Mouse (Mus musculus) adrenal gland, adult 18-20 months (tissue): Measurements from ENCODE around the gene Tbc1d10a. TPM values are rescaled to one million over a fixed set of nuclear protein-coding genes. Genes with fewer than 3 reads are reported as not detected.
"Not testable (repeated sequence)": the region's sequence is repeated elsewhere in the genome, so short reads cannot be mapped to it uniquely, and the experiment has no call there.

ENCODE experiments used
- DNase-seq, 2 experiments: peaks; one replicate each; pipeline ENCODE4 v3.0.0; 2021 to 2022; ENCODE audit warnings: low spot score in 2 of 2
- total RNA-seq, 2 experiments: library from RNA; stranded (reverse); gene quantifications; 1 replicate in 1 of 2; 2 replicates in 1 of 2; pipeline ENCODE4 v1.2.3; 2021

Gene Tbc1d10a
- total RNA-seq, 2 experiments from 2014 or later = 14.8 to 23.3 TPM

DNA sequence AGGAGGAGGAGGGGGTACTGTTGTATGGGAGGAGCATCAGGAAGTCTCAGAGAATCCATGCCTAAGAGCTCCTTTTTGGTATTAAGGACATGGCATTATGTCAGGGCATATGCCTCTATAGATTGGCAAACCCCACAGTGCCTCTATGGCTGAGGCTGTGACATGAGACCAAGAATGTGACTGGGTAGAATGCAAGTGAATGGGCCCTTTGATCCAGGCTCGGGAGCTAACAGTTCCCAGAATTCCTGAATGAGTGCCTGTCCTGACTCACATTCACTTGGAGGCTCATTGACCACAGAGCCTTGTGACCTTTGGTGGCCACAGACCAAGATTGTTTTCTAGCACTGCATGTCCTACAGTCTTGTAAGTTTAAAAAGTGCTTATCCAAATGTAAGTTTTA lies 4.5 kb upstream of the Tbc1d10a start:
- DNase-seq = no peak

DNA sequence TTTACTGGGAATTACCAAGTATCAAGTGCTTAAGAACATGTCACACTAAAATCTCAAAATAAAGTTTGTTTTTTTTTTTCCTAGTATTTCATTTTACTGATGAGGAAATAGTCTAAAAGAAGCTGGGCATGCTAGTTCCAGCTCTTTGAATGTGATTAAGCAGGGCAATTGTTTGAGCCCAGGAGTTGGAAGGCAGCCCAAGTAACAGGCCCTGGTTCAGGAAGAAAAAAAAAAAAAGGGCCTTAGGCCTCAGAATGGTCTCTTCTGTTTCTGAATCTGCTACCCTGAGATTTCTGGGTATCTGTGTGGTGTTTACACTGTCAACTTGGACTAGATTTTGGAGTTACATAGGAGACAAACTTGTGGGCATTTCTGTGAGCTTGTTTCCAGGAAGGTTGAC lies 3.1 kb upstream of the Tbc1d10a start:
- DNase-seq = no peak

DNA sequence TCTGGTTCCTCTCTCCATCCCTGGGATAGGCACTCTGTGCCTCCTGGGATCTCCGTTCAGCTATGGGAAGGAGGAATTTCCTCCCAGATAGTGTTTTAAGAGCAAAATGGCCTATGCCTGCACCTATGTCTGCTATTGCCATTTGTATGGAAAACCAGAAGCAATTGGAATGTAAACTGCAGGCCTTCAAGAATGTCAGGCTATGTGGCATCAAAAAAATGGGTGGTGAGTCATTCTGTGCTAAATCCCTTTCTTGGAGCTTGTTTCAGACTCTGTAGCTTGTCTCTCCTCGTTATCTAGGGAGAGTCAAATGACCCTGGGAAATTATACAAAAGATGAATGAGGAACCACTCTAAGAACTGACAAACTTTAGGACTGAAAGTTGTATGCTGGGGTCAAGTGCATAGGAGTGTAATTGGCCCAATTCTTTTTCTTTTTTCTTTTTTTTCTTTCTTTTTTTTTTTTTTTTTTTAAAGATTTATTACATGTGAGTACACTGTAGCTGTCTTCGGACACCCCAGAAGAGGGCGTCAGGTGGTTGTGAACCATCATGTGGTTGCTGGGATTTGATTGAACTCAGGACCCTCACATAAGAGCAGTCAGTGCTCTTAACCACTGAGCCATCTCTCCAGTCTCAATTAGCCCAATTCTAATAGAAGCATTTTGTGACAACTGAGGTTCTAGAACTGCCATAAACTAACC lies 2.2 kb upstream of the Tbc1d10a start:
- no peak for DNase-seq

DNA sequence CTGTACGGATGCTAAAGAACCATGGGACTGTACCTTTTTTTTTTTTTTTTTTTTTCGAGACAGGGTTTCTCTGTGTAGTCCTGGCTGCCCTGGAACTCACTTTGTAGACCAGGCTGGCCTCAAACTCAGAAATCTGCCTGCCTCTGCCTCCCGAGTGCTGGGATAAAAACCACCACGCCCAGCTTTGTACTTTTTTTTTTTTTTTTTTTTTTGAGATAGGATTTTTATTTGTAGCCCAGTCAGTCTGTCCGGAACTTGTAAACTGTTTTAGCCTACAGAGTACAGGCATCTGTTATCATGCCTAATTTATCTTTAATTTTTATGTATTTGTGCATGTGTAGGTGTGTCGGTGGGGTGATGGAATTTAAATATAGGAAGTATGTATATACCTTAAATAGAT lies 1.1 kb upstream of the Tbc1d10a start:
- not testable (repeated sequence) for DNase-seq

DNA sequence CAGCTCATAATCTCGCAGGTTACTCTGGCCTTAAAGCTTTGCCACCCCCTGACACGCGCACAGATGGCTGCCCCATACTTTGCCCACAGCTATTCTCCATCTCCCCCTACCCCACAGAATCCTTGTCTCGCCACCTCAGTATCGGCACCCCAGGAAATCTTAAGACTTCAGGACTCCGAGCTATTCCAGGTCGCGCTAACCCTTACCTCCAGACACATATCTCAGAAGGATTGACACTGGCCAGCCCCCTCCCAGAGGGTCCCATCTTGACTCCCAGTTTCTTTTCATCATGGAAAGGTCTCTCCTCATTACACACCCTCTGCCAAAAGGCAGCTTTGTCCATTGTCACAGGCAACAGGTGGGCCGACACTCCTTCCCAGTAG lies 720 bp downstream of the Tbc1d10a start:
- no peak for DNase-seq

DNA sequence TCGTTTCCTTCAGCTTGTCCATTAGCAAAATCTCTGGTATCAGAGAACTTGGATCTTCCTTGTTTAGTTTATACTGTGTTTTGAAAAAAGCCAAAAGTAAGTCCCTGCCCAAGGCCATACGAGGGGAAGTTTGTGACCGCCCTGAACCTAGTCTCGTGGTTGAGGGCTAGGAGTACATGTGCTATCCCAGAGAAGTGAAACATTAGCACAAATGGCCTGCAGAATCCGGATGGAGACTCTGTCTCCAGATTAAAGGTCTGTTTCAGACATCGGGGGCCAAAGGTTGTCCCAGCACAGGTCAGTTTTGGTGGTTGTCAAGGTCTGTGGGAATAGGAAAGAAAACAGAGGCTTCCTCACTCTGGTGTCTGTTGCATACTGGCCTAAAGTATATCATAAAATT lies 2.6 kb downstream of the Tbc1d10a start:
- DNase-seq = no peak

DNA sequence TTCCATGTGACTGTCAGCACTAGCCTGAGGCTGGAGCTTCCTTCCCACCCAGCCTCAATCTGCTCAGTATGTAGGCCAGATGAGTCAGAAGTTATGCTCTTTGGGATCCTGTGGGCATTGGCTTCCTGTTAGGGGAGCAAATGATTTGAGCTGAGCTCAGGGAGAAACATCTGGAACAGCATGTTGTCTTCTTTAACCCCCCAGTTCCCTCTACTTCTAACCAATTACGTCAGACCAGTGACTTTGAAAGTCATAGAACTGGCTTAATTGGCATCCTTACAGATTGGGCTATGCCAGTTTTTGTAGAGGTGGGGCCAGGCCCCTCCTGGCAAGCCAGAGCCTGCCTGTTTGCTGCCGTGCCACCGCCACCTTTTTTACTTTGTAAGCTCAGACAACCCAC lies 4.1 kb downstream of the Tbc1d10a start:
- no peak for DNase-seq

DNA sequence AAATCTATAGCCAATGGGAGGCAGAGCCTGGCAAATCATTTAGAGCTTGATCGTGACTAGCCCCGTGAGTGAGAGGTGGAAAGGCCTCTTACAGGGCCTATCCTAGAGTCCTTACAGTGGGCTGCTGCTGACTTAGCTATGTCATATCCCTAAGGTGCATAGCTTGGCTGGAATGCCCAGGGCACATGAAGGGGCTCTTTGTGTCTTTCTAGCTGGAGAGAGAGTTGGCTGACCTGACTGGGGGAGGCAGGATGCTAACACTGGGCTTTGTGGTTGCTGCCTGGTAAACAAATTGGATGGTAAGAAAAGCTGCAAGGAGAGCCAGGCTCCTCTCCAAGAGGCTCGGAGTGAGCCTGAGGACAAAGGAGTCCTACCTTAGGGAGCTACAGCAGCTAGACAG lies 6.2 kb downstream of the Tbc1d10a start:
- DNase-seq = no peak

DNA sequence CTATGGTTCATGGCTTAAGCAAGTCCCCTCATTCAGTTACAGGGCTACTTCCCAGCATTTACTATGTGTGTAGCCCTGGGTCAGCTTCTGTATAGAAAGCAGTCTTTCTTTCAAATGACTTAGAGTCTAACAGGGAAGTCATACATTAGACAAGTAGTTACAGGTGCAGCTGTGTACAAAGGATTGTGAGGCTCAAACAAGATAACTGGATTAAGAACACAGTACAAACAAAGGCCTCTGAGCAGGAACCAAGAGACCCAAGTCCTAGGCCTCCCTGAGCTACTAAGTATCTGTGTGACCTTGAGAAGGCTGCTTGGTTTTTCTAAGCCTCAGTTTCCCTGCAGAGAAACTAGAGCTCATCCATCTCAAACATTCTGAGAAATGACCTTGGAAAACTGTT lies 6.8 kb downstream of the Tbc1d10a start:
- no peak for DNase-seq

DNA sequence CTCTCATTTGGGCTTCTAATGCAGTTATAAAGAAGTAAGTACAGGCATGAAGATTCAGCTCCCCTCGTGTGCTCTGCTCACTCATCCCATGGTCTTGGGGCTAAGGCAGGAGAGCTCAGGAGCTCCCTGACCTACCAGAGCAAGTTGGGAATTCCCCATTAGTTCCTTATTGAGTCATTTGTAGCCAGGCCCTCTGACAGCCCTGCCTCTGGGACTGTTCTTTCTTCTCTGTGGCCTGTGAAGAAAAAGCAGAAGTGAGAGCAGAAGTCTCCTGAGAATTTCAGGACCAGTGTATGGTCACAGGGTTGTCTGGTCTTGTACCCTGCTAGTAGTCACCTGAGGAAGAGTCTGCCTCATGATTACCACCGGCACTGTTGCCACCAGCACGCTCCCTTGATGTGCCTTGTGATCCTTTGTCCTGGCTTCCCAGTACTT lies 9.0 kb downstream of the Tbc1d10a start:
- no peak for DNase-seq

DNA sequence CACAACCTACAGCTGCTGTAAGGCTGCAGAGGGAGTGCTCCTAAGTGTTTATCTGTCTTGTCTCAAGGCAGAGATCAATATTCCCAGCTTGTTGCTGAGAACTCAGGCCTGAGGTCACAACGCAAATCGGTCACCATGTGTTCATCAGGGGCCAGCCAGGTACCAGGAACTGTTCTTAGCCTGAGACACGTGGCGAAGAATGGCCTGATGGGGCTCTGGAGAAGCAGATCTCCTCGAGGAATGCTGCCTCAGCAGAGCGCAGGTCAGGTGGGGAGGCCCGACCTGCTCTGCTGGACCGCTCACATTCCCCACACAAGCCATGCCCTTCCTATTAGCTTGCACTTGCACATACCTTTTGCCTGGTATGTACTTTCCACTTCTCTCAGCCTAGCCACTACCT lies 10.0 kb downstream of the Tbc1d10a start:
- no peak for DNase-seq

DNA sequence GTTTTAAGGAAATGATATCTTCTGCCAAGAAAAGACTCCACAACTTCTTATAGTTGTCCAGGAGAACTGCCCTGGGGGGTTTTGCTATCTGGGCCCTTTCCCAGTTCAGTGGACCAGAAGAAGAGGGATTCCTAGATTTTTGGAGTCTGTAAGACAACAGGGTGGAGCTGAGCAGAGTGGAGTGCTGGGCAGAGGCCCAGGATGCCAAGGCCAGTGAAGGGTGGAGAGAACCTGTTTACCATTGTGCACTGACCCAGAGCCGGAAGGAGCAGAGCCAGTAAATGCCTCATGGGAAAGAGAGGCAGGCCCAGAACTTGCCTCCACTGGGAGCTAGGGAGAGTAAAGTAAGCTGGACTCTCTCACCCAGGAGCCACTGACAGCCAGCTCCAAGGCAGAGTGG lies 11.1 kb downstream of the Tbc1d10a start:
- no peak for DNase-seq

DNA sequence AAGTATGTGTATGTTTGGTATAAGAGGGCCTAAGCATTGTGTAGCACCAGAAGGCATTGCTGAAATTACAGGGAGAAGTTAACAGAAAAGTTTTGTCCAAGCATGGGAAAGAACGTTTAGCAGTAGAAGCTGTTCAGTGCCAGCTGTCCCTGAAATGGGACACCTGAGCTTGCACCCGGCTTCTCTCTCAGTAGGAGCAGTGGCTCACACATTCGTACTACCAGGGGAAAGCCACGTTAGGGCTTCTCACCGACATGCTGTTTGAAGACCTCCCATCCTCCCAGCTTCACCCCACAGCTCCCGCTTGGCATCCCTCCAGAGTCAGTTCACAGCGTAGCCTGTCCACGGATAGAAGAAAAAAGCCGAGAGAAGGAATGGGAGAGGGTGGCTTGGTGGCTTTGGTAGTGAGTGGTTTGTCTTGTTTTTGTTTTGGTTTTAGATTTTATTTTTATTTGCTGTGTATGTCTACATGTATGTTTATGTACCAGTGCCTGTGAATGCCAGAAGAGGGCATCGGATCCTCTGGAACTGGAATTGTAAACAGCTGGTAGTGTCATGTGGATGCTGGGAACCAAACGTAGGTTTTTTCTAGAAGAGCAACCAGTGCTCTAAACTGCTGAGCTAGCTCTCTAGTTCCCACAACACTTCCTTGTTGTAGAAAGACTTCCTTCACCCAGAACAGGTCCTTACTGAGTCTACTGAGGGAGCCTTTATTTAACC lies 15.6 kb downstream of the Tbc1d10a start:
- DNase-seq = no peak

DNA sequence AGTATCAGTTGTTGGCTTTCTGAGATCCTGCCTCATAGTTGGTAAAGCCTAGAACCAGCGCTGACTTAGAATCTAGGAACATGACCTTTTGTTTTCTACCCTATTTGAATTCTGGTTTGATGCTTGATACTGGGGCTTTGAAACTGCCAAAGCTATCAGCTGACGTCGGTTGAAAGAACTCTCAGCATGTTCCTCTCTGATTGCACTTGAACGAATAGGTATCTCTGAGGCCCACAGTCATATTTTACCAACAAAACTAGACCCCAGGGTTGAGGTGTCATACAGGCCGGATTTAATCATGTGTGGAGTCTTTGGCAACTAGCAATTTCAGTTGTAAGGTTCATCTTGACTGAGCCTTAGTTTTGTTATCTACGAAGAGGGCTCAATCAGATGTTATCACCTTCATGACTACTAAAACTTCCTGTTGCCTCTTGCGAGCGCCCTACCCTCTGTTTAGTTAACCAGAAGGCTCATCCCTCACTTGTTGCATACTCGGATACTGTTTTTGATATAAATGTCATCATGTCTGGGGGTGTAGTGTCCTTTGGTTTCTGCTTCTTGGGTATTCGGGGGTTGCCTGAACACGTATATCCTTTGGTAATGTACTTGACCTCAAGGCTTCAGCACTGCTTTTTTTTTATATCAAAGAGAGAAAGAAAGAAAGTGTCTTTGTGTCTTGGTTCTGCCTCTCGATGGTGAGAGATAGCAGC lies 16.6 kb downstream of the Tbc1d10a start:
- no peak for DNase-seq

DNA sequence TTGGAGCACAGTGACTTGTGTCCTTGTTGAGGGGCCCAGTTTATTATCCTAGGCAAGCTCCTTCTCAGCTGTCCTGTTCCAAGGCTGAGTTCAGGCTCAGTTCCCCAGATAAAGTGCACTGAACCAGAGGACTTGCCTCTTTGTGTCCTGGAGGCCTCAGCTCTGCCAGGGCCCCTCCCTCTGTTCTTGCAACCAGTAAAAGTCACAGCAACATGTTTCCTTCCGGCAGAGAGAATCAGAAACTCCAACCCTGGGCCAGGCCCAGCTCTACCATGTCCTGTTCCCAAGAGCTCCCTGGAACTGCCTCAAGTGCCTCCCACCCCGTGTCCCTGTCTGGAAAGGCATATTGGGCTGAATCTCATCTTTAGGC lies 17.1 kb downstream of the Tbc1d10a start:
- DNase-seq = peak; percentile 45

DNA sequence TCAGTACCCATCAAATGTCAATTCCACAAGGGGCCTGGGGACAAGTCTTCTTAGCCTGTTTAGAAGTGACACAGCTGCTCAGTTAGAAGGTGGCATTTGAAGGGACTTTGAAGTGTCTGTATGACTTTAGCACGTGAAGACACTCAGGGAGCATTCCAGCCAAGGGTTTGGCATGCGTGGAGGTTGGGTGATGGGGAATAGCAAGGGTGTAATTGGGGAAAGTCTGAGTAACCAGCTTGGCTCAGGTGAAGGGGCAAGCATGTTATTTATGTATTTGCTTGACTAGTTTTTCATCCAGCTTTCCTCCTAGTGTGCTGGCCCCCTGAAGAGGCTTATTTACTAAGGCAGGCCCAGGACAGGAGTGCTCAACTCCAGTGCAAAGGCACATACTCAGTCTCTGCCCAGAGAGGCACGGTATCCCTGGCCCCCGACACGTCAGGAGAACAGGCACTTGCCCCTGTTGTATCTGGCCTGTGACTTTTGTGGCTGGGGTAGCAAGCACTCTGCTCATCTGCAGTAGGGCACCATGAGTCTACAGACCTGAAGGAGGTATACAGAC lies 18.6 kb downstream of the Tbc1d10a start:
- peak in 1 of 2 experiments; percentile 22 for DNase-seq

DNA sequence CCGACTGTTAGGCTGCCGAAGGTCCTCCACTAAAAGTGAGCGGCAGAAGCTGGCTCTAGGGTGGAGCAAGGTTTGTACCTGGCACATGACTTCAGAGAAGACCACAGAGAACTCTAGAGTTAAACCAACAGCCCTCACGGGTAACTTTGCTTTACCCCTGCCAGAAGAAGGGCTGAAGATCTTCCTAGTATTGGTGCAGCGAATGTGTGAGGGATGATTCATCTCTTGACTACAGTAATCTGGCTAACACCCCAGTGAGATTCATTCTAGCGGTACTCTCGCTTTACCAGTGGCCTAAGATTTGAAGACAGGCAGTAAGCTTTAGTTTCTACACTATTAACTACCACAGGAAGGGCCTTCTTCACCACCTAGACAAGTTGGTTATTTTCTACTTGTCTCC lies 19.4 kb downstream of the Tbc1d10a start:
- DNase-seq = no peak

DNA sequence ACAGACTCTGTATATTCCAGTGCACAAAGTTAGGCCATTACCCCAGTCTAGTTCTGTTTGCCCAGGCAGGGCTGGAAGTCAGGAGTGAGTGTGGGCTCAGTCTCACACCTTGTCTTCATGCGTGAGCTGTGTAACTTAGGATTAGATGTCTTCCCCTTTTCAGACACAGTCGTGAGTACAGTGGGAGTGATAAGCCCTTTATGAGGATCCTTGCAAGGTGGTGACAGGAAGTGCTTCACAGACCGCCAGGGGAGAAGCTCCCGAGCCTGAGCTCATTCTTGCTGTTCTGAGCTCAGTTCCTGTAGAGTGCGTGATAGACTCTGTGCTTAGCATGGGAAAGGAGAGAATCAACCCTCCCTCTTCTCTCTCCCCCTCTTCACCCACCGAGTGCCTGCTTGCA lies 20.0 kb downstream of the Tbc1d10a start:
- peak in 1 of 2 experiments; percentile 15 for DNase-seq

DNA sequence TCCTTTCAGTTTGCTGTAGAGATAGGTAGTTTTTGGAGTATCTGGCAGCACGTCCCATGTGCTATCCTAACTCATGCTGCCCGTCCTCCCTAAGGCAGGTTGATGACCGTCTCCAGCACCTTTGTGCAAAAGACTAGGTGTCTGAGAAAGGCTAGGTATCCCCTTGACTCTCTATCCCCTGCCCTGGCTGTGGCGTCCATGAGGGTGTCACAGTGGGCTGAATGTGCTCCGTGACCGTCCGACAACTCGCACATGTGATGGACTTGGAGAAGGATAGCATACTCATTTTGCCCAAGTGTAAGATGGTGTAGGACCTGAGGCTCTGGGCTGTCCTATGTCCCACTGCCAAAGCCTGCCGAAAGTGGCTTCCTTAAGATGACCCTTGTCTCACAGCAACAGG lies 21.1 kb downstream of the Tbc1d10a start:
- DNase-seq = peak in 1 of 2 experiments; percentile 14

DNA sequence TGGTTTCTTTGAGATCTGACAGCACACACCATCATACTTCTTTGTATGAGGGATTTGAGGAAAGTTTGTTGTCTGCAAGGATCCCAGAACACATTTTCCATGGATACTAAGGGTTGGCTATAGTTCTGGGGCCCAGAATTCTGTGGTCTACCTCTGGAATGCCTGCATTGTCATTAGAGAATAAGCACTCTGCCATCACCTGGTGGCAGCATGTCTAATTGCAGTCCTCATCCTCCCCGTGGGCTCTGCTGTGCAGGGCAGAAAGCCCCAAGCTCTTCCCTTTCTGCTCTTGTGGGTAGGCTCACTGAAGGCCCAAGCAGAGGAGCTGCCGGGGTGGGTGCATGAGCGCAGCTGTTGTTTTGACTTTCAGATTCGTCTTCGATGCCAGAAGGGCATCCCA lies 23.0 kb downstream of the Tbc1d10a start:
- no peak for DNase-seq

DNA sequence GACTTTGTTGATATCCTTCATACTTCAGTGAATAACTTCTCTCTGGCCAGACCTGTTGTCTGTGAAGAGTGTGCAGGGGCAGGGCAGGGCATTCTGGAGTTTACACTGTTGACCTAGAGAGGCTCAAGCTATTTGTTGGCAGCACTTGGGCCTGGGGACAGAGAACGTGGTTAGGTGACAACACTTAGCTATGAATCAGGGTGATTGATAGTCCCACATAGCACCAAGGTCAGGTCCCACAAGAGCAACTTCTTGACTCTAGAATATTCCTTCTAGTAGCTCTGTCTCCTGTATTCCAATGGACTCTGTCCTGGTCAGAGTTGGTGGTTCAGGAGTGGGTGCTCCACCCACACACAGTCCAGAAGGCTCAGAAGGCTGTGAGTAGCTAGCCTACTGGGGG lies 24.2 kb downstream of the Tbc1d10a start:
- DNase-seq = no peak

DNA sequence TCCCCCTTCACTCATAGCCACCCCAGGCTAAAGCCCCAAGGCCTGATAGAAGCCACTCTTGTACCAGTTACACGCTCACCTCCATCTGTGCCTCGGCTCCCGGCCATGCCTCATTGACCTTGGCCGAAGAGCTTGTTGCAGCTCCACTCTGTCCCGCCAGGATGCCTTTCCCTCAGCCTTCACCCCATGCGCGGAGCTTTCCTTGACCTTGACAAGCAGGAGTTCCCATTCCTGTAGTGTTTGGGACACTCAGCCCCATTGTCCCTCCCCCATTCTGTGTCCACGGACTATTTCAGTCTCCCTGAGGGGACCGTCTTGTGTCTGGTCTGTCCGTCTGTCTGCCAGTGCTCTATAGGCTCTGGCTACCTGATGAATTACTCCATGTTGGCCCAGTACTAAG lies 26.5 kb downstream of the Tbc1d10a start:
- DNase-seq = no peak
